Mouse (Mus musculus) c-Kit-positive CD71-negative TER-119-negative erythroid progenitor cells, embryonic 14.5 days (primary cell): Measurements from ENCODE around the gene Adnp.
A peak's percentile ranks its signal among the peaks of the same experiment; 100 is the strongest.

Experiments used
- DNase-seq: peaks from one replicate; pipeline ENCODE4 v3.0.0-alpha.2; 2013; ENCODE audit warnings: low read depth

Gene Adnp

GRCm38 (mm10) chr2:168206725-168207644 is at the start of gene Adnp:
Gene Adnp, minus strand, starts transcription at chr2:168207112.
- peak; percentile 92 for DNase-seq

GRCm38 (mm10) chr2:168256506-168256905 is 49.6 kb upstream of the Adnp start:
- DNase-seq: no peak

- no peak for DNase-seq
Measured at GRCm38 (mm10) chr2:168253822-168254221, 46.9 kb upstream of the Adnp start.

GRCm38 (mm10) chr2:168252639-168253292 is 45.9 kb upstream of the Adnp start:
- DNase-seq: no peak

DNA sequence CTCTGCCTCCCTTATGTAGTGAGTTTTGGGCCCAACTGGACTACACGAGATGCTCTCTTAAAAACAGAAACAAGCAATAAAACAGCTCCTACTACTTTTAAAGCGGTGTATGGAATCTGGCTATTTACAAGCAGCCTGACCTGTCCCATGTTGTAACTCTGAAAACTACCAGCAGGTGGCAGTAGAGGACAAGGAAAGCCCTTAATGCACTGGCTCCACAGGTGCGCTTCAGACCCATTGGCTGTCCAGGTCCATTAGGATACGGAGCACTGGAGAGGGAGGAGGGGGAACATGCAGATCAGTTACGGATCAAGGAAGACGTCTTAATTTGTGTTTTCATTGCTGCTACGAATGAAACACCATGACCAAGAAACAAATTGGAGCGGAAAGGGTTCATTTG is 43.4 kb upstream of the Adnp start:
- peak; percentile 88 for DNase-seq

GRCm38 (mm10) chr2:168248856-168249245 is 41.9 kb upstream of the Adnp start:
- DNase-seq: peak; percentile 59

DNA sequence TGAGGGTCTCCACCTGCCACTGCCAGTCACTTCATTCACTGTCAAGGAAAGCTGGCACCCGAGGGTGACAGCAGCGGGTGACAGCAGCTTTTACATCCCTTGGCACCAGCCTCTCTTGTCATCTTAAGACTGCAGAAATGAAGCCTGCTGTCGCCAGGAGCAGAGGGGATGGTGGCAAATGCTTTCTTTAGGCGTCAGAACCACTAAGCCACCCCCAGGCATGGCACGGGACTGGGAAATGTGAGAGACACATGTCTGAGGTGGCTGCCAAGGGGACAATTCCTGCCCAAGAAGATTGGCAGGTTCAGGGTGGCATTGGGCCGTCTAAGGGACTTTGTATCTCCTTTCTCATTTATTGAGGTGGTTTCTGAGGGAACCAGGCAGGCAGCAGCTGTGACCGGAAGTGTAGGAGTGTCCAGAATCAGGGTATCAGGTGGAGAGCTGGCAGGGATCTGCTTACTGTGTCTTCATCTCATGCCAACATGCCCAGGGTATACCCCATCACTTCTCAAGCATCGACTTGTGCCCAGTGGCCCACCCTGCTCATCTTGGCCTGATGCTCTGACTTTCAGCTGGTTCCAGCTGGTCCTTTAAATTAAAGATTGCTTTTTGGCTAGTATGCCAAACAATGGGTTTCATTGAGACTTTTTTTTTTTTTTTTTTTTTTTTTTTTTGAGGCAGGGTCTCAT is 41.4 kb upstream of the Adnp start:
- no peak for DNase-seq

DNA sequence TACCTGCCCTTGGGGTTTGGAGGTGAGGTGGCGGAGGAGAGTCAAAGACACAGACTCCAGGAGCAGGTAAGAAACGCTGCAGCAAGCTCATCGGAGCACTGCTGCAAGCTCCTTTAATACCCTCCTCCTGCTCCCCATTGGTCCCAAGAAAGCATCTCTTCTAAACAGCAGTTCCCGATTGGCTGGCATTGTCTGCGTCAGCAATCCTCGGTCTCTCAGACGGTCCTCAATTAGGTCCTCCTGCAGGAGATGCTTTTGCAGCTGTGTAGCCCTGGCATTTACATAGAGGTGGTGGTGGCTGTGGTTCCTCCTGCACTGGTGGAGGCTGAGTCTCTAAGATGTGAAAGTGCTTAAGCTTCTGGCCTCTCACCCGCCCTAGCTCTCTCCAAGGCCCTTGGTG is 38.7 kb upstream of the Adnp start:
- DNase-seq: no peak

DNA sequence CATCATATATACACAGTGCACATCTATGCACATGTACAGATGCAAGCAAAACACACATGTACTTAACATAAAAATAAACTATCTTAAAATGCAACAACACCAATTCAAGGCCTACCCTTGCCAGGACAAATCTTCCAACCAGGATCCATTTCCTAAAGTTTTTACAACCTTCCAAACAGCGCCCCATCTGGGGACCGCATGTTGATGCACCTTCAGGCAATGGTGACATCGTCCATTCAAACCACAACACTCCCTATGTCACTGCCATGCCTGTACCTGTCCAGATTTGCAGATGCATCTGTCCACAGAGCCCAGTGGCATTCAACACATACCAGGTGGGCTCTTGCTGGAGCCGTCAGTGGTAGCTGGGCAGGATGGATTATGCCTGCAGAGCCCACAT is 36.4 kb upstream of the Adnp start:
- DNase-seq: no peak

GRCm38 (mm10) chr2:168242841-168243240 is 35.9 kb upstream of the Adnp start:
- DNase-seq: no peak

DNA sequence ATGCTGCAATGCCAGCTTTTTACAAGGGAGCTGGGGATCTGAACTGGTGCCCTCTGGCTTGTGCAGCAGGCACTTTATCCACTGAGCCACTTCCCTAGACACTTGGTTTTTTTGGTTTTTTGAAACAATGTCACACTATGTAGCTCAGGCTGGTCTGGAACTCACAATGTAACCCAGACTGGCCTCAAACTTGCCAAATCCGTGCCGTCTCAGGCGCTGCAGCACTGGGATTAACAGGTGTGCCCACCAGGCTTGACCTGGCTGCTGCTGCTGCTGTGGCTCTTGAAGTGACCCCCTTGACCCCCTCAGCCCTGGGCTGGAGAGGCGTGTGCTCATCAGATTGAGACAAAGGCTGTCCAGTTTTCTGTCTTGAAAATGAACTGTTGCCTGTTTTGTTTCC is 31.4 kb upstream of the Adnp start:
- no peak for DNase-seq

DNA sequence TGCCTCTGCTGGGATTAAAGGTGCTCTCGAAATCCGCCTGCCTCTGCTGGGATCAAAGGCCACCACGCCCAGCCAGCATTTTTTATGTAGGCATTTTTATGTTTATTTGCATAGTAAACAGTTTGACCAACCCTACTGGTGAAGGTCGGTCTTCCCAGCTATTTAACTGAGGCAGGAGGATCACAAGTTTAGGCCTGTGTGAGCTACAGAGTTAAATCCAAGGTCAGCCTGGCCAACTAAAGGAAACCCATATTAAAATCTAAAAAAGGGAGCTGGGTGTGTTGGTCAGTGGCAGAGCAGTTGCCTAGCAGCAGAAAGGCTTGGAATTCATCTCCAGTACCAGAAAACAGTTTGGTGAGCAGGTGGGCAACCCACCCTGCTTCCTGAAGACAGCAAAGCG is 26.4 kb upstream of the Adnp start:
- DNase-seq: no peak

DNA sequence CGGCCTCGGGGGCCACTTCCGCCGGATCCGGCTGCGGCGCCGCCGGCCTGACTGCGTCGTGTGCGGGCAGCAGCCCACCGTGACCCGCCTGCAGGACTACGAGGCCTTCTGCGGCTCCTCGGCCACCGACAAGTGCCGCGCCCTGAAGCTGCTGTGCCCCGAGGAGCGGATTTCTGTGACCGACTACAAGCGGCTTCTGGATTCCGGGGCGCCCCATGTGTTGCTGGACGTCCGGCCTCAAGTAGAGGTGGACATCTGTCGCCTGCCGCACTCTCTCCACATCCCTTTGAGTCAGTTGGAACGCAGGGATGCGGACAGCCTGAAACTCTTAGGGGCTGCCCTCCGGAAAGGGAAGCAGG is 24.5 kb upstream of the Adnp start:
- DNase-seq: no peak

DNA sequence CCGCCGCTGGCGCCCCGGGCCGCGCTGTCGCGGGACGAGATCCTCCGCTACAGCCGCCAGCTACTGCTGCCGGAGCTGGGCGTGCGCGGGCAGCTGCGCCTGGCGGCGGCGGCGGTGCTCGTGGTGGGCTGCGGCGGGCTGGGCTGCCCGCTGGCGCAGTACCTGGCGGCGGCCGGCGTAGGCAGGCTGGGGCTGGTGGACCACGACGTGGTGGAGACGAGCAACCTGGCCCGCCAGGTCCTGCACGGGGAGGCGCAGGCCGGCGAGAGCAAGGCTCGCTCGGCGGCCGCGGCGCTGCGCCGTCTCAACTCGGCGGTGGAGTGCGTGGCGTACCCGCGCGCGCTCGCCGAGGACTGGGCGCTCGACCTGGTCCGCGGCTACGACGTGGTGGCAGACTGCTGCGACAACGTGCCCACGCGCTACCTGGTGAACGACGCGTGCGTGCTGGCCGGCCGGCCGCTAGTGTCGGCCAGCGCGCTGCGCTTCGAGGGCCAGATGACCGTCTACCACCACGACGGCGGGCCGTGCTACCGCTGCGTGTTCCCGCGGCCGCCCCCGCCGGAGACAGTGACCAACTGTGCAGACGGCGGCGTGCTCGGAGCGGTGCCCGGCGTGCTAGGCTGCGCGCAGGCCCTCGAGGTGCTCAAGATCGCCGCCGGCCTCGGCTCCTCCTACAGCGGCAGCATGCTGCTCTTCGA is 24.0 kb upstream of the Adnp start:
- DNase-seq: no peak

DNA sequence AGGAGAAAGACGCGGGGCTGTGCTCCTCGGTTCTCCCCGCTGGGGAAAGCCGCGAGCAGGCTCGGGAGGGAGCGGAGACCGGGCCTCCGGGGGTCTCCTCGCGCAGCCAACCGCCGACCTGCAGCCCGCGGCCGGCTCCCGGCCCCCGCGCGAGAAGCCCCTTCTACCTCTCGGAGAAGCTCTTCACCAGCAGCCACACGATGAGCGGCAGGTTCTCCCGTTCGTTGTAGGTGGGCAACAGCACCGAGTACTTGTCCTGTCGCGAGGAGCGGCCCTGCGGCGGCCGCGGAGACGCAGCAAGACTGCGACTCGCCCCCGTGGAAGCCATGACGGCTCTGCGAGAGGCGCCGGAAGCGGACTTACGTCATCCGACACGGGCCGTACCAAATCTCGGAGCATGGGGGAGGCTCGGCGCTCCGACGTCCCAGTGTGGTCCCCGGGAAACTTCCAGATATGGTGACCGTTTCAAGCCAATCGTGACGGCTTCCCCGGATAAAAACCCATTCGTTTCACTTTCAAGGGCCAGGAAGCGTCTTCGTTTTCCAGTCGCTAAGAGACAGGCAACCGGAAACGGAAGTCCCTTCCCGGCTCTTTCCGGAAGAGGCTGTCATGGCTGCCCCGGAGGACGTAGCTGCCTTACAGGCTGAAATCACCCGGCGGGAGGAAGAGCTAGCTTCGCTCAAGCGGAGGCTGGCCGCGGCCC is 23.3 kb upstream of the Adnp start, which contains the start of the genes Gm20716, Dpm1 and Mocs3:
Gene Gm20716 (minus strand): TSS at position 339 of the 703 bp plus-strand sequence.
Gene Dpm1 (minus strand): TSS at position 566 of the 703 bp plus-strand sequence.
Gene Mocs3 (plus strand): TSS at position 597 of the 703 bp plus-strand sequence.
- DNase-seq: peak; percentile 76

DNA sequence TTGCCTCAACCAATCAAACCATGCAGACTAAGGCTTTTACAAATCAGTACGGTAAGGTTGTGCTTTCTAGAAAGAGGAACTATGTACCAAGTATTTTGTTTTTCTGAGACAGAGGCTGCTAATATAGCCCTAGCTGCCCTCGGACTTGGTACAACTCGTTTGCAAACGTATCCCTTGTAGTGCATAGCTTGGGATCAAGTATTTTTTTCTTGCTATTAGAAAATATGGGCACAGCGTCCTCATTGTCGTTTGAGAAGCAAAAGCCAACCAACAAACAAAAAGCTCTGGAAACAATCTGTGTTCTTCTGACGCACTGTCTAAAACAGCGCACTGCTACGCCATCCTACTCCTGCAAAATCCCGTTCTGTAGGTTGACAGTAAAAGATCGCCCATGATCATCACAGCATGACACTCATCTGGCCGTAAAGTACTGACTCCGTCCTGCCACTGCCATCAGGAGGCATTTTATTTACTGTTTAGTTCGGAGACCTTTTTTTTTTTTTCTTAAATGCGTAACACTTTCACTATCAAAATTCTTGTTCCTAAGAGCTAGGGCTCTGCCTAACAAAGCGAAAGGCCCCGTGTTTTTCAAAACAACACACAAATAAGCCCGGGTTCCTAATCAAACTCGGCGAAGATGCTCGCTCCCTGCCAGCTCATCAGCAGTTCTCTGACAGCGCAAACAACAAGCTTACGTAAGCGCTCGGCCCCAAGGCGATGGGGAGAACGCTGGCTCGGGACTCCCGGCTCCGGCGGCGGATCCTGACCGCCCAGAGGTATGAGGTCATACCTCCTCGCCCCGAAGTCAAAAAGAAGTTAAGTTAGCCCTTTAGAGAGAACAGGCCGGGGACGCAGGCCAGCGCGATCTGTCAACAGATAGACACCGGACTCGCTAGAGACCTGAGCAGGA is 22.5 kb upstream of the Adnp start:
- DNase-seq: no peak

- DNase-seq: no peak
Measured at GRCm38 (mm10) chr2:168223326-168223725, 16.4 kb upstream of the Adnp start.

- no peak for DNase-seq
Measured at GRCm38 (mm10) chr2:168213788-168214397, 7.0 kb upstream of the Adnp start.

- no peak for DNase-seq
Measured at GRCm38 (mm10) chr2:168207883-168208282, 971 bp upstream of the Adnp start.
